Mouse (Mus musculus): Measurements from ENCODE around the gene Fez1.

Gene Fez1

DNA sequence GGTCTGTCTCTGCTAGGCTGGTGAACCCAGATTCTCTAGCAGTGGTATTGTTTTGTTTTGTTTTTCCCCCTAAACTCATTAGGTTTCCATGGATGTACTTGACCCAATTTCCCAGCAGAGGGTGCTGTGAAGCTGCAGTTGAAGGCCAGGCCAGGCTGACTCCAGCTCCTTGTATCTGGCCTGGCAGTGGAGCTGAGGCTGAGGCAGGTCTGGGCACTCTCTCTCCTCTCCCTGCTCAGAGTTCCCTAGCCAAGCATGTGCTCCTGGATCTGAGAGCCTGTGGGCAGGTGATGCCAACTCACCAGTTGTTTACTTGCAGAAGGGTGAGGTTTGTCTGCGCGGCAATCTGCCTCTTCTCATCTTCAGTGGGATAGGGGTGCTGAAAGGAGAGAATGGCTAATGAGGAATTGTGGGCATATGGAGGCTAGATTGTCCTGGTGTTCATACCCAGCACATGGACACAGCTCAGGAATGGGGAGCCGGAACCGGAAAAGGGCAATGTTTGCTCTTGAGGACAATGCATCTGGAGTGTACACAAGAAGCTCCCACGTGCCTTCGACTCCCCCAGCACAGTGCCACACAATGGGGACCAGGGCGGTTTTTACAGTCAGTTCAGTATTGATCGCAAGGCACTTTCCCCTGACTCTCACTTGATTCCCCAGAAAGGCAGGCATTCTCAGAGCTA, 73.5 kb downstream of the Fez1 start:
- DNase-seq (ENCODE audit: low read depth) = no peak

DNA sequence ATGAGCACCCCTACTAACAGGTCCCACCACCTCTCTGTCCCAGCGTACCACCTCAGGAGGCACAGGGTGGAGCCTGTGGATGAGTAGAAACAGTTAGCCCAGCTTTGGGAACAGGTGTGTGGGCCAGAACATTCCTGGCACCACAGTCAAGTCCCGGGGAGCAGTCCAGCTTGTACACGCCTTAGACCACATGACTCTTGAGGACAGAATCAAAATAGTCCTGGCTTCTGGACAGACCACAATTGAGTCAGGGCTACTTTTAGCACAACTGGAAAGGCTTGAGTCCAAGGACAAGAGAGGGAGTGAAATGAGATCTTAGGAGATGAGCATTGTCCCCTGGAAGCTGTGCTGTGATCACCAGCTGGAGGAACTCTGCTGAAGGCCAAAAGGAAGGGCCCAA, 76.9 kb downstream of the Fez1 start:
- no peak for DNase-seq (ENCODE audit: low read depth)

DNA sequence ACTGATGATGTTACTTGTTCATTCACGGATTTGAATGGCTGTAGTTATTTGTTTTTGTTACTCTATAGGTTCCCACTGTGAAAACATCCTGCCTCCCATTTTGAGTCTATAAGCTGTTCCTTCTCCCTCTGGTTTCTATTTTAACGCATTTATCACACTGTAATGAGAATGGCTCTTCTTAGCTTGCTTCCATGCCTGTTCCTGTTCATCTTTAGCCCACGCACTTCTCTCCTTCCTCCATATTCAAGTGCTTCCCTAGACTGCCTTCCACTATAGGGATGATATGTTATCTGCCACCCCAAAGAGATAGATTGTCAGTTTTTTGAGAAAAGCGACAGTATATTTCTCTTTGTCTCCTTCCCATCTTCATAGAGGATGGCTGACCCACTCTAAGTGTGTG, 78.8 kb downstream of the Fez1 start:
- DNase-seq (ENCODE audit: low read depth) = no peak

DNA sequence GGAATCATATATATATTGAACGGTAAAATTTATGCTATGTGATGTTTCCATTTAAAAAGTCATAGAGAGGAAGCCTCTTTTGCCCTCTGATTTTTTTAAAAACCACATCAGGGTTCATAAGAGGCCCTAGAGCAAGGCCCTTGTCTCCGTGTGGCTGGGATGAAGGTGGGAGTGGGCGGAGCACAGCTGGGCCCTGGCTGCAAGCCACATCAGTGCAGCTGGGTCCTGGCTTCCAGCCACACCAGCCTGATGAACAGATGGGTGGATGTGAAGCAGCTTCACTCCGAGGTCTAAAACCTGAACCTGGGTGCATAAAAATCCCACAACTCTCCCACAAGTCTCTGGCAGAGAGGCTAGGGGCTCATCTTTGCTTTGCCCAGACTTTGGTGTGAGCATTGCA, 83.8 kb downstream of the Fez1 start:
- no peak for DNase-seq (ENCODE audit: low read depth)

DNA sequence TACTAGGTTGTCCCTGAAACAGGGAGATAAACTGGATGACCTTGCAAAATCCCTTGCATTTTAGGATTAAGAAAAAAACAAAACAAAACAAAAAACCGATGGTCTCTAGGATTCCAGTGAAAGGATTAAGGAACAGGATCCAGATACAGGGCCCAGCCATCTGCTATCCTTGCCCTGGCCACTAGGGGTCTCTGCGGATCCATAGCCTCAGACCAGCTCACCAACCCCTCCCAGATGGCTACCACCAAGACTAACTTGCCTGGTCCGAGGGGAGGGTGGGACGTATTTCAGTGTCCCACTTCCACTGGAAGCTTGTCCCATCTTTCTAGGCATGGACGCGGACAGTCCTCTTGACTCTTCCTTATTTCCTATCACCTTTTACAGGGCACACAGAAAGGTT, 94.7 kb downstream of the Fez1 start:
- peak; percentile 49 for DNase-seq (ENCODE audit: low read depth)

DNA sequence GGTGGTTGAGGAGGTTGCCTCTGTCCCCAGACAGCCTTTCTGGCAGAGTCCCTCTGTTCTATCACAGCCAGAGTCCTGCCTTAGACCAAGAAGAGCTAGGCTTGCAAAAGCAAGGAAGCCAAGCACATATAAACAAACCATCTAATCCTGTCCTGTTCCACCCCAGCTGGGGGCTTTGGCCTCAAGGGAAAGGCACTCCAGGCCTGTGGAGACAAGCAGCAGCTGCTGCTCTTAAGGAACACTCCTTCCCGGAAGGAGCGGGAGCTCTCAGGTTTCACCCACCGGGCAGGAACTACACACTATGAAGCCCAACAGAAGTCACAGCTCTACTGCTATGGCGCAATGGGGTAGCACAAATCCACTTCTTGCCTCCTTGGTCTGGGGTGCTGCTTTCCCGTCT, 95.3 kb downstream of the Fez1 start:
- DNase-seq (ENCODE audit: low read depth) = peak; percentile 1

DNA sequence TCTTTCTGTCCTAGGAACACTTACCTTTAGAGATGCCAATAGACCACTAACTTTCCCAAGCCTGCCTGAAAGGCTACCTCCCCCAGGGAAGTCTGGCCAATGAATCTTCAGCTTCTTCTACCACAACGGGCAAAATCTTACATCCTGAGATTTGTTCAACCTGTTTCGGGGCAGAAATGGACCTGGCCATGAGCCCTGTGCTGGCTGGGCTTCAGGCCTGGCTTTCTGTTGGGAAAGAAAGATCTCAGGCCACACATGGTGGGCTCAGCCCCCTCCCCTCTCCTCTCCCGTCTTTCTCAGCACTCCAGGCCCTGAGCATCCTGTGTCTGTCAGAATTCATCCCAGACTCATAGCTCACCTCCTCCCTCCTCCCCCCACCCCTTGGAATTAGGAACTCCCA, 96.9 kb downstream of the Fez1 start:
- DNase-seq (ENCODE audit: low read depth) = no peak

DNA sequence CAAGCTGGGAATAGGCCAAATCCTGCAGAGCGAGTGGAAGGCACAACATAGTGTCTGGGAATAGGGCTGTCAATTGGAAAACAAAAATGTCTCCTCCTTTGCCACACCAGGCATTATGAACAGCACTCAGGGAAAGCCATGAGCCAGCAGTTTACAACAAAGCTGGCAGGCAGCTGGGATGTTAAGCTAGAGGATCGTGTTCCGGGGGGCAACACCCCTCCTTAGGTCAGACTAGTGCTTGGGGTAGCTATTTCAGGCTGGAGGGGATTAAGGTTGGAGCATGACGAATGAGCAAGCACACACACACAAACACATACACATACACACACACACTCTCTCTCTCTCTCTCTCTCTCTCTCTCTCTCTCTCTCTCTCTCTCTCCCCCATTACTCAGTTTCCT, 97.8 kb downstream of the Fez1 start:
- DNase-seq (ENCODE audit: low read depth) = no peak

DNA sequence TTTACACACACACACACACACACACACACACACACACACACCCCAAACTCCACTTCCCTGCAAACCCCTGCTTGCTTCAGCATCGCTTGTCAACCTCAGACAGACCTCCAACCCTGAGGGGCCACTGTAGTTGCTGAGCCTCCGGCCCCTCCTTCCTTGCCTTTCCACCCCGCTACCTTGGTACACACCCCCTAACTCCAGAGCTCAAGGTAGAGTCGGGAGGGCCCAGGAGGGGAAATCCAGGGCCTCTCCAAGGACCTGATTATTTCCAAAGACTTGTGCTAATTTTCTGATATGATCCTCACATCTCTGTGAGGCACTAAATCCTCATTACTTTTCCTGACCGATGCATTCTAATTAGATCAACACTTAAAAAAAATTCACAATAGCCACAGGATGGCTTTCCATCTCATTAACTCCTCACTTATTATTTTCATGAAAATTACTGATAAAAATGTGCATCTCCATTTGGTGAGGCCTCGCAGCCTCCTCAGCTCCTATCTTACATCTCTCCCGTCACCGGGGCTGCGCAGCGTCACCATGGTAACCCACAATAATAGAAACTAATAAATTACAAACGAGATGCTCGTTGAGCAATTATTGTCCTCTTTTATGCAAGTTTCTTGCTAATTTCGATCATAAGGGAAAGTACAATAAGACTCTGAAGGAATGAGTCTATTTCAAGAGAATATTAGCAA, 100.2 kb downstream of the Fez1 start:
- DNase-seq (ENCODE audit: low read depth) = no peak

DNA sequence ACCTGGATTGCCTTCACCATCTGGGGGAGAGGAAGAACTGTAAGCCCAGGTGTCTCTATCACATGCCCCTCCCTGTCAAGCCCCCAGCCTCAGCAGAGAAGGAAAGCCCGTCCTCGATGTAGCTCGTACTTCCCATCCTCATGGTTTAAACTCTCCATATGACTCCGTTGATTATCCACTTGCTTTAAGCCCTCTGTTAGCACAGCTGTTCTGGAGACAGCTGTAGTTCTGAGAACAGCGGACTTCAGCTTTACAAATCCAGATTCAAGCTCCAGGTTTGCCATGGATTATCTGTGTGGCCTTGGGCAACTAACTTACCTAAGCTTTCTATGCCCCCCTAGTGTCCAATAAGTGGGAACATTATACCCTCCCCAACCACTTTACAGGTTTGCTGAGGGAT, 102.1 kb downstream of the Fez1 start:
- DNase-seq (ENCODE audit: low read depth) = no peak
